Mouse (Mus musculus) limb, embryonic 14.5 days (tissue): Measurements from ENCODE around the gene Rsph6a. TPM values are rescaled to one million over a fixed set of nuclear protein-coding genes. Genes with fewer than 3 reads are reported as not detected.
A peak's percentile ranks its signal among the peaks of the same experiment; 100 is the strongest.

Source experiments
- ATAC-seq: fragments of 200-750 bp; cut with Nextera tagmentation; 2 replicates; pipeline ENCODE4 v1.8.0; 2017; ENCODE audit warnings: low read depth, moderate number of reproducible peaks, moderate TSS enrichment; ENCODE audit not compliant: low FRiP score
- DNase-seq: peaks from one replicate; pipeline ENCODE4 v3.0.0-alpha.2; 2015; ENCODE audit warnings: low spot score
- H3K27ac ChIP-seq: fragments of 300-500 bp; sonication (generic); replicated peaks from 2 replicates; pipeline ENCODE4 v1.5.1; 2014; ENCODE audit warnings: low read depth, mild to moderate bottlenecking, low read length, moderate library complexity, mixed read lengths
- H3K27me3 ChIP-seq: fragments of 300-500 bp; sonication (generic); 2 replicates; pipeline ENCODE4 v1.6.1; 2014; ENCODE audit warnings: low read length, mixed read lengths; ENCODE audit not compliant: control insufficient read depth, insufficient read depth
- H3K36me3 ChIP-seq: fragments of 300-500 bp; sonication (generic); 2 replicates; pipeline ENCODE4 v1.6.1; 2014; ENCODE audit warnings: mild to moderate bottlenecking, low read length, moderate library complexity, mixed read lengths; ENCODE audit not compliant: control insufficient read depth, insufficient read depth
- H3K4me1 ChIP-seq: fragments of 300-500 bp; sonication (generic); 2 replicates; pipeline ENCODE4 v1.6.1; 2014; ENCODE audit warnings: antibody characterized with exemption, low read length, mixed read lengths; ENCODE audit not compliant: control insufficient read depth, insufficient read depth
- H3K4me2 ChIP-seq: fragments of 300-500 bp; sonication (generic); replicated peaks from 2 replicates; pipeline ENCODE4 v1.6.1; 2014; ENCODE audit warnings: low read depth, mild to moderate bottlenecking, low read length, moderate library complexity; ENCODE audit not compliant: severe bottlenecking
- H3K4me3 ChIP-seq: fragments of 300-500 bp; sonication (generic); replicated peaks from 2 replicates; pipeline ENCODE4 v1.5.1; 2014; ENCODE audit warnings: low read length
- H3K9ac ChIP-seq: fragments of 300-500 bp; sonication (generic); 2 replicates; pipeline ENCODE4 v1.6.1; 2014; ENCODE audit warnings: mild to moderate bottlenecking, low read depth, low read length, moderate library complexity; ENCODE audit not compliant: severe bottlenecking
- H3K9me3 ChIP-seq: fragments of 300-500 bp; sonication (generic); 2 replicates; pipeline ENCODE4 v1.6.1; 2016; ENCODE audit warnings: low read length; ENCODE audit not compliant: control insufficient read depth
- POLR2A ChIP-seq: fragments of 200-500 bp; IDR thresholded peaks from 2 replicates; pipeline ENCODE4 v1.8.0; 2012; ENCODE audit warnings: inconsistent platforms, mild to moderate bottlenecking, moderate library complexity, borderline replicate concordance; ENCODE audit not compliant: insufficient read depth, insufficient read length; ENCODE audit errors: extremely low read depth
- WGBS: fragments of 180-500 bp; shearing (Covaris S2); extraction: QIAGEN DNeasy Blood & Tissue Kit; methylation state at CpG from one replicate; pipeline ENCODE4 v1.1.7; 2014; 5-methylcytosine and 5-hydroxymethylcytosine counted together
- polyA plus RNA-seq, 2 experiments: library from polyadenylated mRNA; depleted of rRNA in 1 of 2; stranded (reverse) in 1 of 2; unstranded in 1 of 2; fragments of >200 nt; fragmentation: Nextera tagmentation in 1 of 2; extraction: Ambion mirVana in 1 of 2; gene quantifications; 2 replicates each; pipeline versions ENCODE4 v1.2.1 to v1.2.3; 2012 to 2014

Rsph6a gene
- polyA plus RNA-seq, 2 experiments, result 0.04 TPM; not detected in 1

DNA sequence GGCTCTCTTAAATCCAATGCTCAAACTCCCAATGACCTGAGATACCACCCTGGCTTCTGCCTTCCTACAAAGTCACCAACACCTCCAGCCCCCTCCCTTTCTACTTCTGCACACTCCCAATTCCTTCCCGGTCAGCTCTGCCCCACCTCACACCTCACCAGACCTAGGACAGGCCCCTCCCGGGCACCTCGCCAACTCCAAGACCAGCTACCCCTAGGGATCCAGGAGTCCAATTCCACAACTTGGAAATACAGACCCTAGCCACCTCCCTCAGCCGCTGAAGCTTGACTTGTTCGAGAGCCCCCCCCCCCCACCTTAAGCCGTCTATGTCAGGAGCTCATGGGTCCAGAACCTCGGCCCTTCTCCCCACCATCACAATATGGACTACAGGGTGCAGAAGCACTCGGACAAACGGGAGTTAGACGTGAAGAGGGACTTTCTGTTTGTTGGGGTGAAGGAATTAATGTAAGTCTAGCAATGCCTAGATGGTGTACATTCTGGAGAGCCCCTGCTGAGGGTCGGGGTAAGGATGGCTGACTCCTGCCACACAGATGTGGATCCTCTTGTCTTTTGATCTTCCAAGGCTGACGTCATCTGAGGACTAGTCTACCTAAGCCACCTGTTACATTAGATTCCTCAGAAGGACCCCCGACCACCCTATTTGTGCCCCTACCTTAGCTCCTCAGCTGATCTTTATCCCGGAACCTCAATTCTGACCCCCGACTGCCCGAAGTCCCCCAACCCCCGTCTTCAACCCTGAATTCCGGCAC, 32.1 kb upstream of the Rsph6a start:
- Histone ChIP-seq H3K27ac (no peak overlapping the region), H3K9ac (no peak overlapping the region), H3K4me2 (peak overlapping the region; percentile 28; the same call in 1 of the 2 replicates), H3K27me3 (peaks cover 32% of the 10 kb centered on the region), H3K4me1 (peaks cover 9% of the 10 kb centered on the region; the same call in 1 of the 2 replicates), H3K36me3 (no peaks in the 10 kb centered on the region), H3K9me3 (no peaks in the 10 kb centered on the region), H3K4me3 (peak overlapping the region; percentile 75)
- ATAC-seq (no peak), DNase-seq (no peak)
- WGBS, result 51% methylated on average over 18 of the region's 18 CpGs
- TF ChIP-seq POLR2A, result no peak

DNA sequence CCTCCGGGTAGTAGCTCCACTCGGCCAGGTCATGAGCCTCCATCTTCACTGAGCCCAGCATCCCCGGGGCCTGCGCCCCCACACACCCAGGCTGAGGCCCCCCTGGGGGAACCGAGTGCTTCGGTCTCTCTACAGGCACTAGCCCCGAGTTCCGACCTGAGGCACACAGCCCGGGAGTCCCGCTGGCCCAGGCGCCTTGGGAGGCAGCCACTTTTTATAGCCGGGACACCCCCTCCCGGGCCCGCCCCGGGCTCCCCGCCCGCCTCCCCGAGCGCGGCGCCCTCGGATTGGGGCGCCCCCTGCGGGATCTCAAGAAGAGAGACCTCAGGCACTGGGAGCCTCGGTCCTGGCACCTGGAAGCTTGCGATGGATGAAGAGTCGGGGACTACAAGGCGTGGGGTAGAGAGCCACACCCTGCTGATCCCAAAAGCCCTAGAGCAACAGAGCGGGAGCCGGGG, 31.1 kb upstream of the Rsph6a start, which contains the start of gene Foxa3:
Foxa3 (minus strand) TSS at position 182 of the 458 bp plus-strand sequence.
- no peak for ATAC-seq
- WGBS, result 2% methylated on average over 30 of the region's 30 CpGs
- Histone ChIP-seq H3K27me3 (peaks cover 32% of the 10 kb centered on the region), H3K27ac (no peak within 1 kb of the TSS), H3K4me2 (peak within 1 kb of the TSS; percentile 62; the same call in 1 of the 2 replicates), H3K9ac (peak within 1 kb of the TSS; percentile 86), H3K4me1 (peaks cover 9% of the 10 kb centered on the region; the same call in 1 of the 2 replicates), H3K4me3 (peak within 1 kb of the TSS; percentile 75), H3K9me3 (no peaks in the 10 kb centered on the region), H3K36me3 (no peaks in the 10 kb centered on the region)
- TF ChIP-seq POLR2A, result no peak
- no peak for DNase-seq

DNA sequence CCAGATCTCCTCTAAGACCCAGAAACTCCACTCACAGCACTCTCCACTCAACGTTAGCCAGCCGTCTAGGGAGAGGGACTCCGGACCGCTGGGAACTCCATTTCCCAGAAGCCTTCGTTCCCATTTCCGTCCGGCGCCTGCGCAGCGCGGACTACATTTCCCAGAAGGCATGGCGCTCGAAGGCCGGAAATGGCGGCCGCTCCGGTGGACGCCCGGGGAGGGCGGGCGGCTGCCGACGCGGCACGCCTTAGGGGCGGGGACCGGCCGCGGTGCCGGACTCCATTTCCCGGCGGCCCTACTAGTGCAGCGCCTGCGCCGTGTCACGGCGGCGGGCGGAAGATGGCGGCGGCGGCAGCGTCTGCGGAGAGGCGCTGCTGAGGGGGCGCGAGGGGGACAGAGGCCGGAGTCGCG, 30.4 kb upstream of the Rsph6a start, which contains the start of gene Sympk:
Sympk (plus strand) TSS at position 282 of the 411 bp plus-strand sequence.
- Histone ChIP-seq H3K27me3 (peaks cover 32% of the 10 kb centered on the region), H3K9ac (peak within 1 kb of the TSS; percentile 86), H3K4me3 (peak within 1 kb of the TSS; percentile 75), H3K4me2 (peak within 1 kb of the TSS; percentile 62), H3K36me3 (peaks cover 7% of the 10 kb centered on the region), H3K9me3 (no peaks in the 10 kb centered on the region), H3K4me1 (peaks cover 9% of the 10 kb centered on the region; the same call in 1 of the 2 replicates), H3K27ac (no peak within 1 kb of the TSS)
- TF ChIP-seq POLR2A, result peak; percentile 50; the same call in 1 of the 2 replicates
- ATAC-seq (peak; percentile 95), DNase-seq (peak; percentile 97)
- WGBS, result 0% methylated on average over 38 of the region's 50 CpGs

DNA sequence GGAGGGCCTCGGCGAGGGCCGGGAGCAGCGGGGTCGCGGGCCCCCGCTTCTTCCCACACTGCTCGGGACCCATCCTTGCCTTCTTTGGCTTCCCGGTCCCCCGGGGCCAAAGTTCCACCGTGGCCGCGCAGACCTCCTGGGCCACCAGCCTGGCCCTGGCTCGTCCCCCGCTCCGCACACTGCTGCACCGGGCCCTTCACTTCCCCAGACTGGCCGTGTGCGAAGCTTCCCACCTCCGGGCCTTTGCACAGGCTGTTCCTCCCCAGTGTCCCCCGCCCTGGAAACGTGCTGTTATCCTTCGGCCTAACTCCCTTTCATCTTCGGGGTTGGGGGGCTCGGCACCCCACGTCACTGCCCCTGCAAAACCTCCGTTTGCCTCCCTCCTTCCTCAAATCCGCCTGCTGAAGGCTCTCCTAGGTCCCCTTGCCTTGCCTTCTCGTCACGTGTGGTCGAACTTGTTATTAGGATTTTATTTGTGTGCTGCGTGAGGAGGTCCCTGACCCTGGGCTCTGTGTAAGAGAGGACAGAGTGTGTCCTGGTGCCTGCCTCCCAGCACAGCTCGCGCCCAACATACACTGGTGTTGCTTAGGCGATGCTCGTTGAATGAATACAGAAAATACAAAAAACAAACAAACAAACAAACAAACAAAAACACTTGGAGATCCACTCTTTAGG, 29.8 kb upstream of the Rsph6a start:
- WGBS, result 2% methylated on average over 25 of the region's 36 CpGs
- H3K4me2 ChIP-seq, result peak overlapping the region; percentile 62
- peak overlapping the region; percentile 86 for H3K9ac ChIP-seq
- peaks cover 32% of the 10 kb centered on the region for H3K27me3 ChIP-seq
- ATAC-seq (peak; percentile 35), DNase-seq (no peak)
- peak overlapping the region; percentile 75 for H3K4me3 ChIP-seq
- peaks cover 13% of the 10 kb centered on the region for H3K36me3 ChIP-seq
- H3K9me3 ChIP-seq, result no peaks in the 10 kb centered on the region
- no peak for TF ChIP-seq POLR2A
- H3K4me1 ChIP-seq, result peaks cover 9% of the 10 kb centered on the region; the same call in 1 of the 2 replicates
- H3K27ac ChIP-seq, result no peak overlapping the region

DNA sequence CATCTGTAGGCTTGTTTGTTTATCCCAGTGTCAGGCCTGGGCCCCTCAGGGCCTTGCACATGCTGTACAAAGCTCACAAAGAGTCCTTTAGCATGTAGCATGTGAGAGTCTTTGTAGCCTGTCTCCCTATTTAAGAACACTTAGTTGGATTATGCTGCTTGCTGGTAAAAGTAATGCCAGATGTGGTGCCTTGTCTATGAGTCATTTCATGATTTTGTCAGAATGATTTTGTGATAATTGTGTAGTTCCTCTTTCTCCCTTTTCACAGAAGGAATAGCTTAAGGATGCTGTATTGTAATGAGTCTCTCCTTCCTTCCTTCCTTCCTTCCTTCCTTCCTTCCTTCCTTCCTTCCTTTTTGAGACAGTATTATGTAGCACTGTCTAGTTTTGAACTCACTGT, 26.4 kb upstream of the Rsph6a start:
- ATAC-seq (no peak), DNase-seq (no peak)
- Histone ChIP-seq H3K36me3 (peaks cover 45% of the 10 kb centered on the region), H3K4me2 (no peak overlapping the region), H3K9ac (no peak overlapping the region), H3K27ac (no peak overlapping the region), H3K4me3 (no peak overlapping the region), H3K27me3 (peaks cover 9% of the 10 kb centered on the region), H3K9me3 (no peaks in the 10 kb centered on the region), H3K4me1 (peaks cover 9% of the 10 kb centered on the region; the same call in 1 of the 2 replicates)
- TF ChIP-seq POLR2A, result no peak
